Mouse (Mus musculus) frontal cortex, postnatal 10 days (tissue): ENCODE data around the gene Mtss1l.
A peak's percentile ranks its signal among the peaks of the same experiment; 100 is the strongest.

Source experiments
- DNase-seq, 2 experiments: peaks; one replicate each; pipeline ENCODE4 v3.0.0; 2022; ENCODE audit warnings: low spot score in 2 of 2, mixed read lengths in 1 of 2

Mtss1l gene

GRCm38 (mm10) chr8:110706288-110706870 is 14.9 kb upstream of the Mtss1l start:
- no peak for DNase-seq

- no peak for DNase-seq
Measured at GRCm38 (mm10) chr8:110708429-110708828, 12.8 kb upstream of the Mtss1l start.

GRCm38 (mm10) chr8:110710593-110710992 is 10.7 kb upstream of the Mtss1l start:
- no peak for DNase-seq

- no peak for DNase-seq
Measured at GRCm38 (mm10) chr8:110711271-110711934, 9.9 kb upstream of the Mtss1l start.

- DNase-seq = no peak
Measured at GRCm38 (mm10) chr8:110713073-110713472, 8.2 kb upstream of the Mtss1l start.

GRCm38 (mm10) chr8:110714827-110715519 is 6.3 kb upstream of the Mtss1l start:
- DNase-seq = no peak

GRCm38 (mm10) chr8:110716075-110716474 is 5.2 kb upstream of the Mtss1l start:
- DNase-seq = peak; percentile 68 to 80

- no peak for DNase-seq
Measured at GRCm38 (mm10) chr8:110717131-110717530, 4.1 kb upstream of the Mtss1l start.

GRCm38 (mm10) chr8:110718209-110718968 is 2.9 kb upstream of the Mtss1l start:
- no peak for DNase-seq

GRCm38 (mm10) chr8:110718969-110719670 is 2.2 kb upstream of the Mtss1l start:
- DNase-seq = peak in 1 of 2 experiments; percentile 61

- no peak for DNase-seq
Measured at GRCm38 (mm10) chr8:110719898-110720653, 1.2 kb upstream of the Mtss1l start.

GRCm38 (mm10) chr8:110721606-110722413 is 534 bp downstream of the Mtss1l start:
- no peak for DNase-seq

GRCm38 (mm10) chr8:110722414-110723011 is 1.2 kb downstream of the Mtss1l start:
- no peak for DNase-seq

GRCm38 (mm10) chr8:110724493-110724892 is 3.2 kb downstream of the Mtss1l start:
- DNase-seq = no peak

GRCm38 (mm10) chr8:110725084-110725838 is 4.0 kb downstream of the Mtss1l start:
- DNase-seq = peak; percentile 64 to 73

GRCm38 (mm10) chr8:110726893-110727292 is 5.6 kb downstream of the Mtss1l start:
- DNase-seq = peak in 1 of 2 experiments; percentile 76

- DNase-seq = no peak
Measured at GRCm38 (mm10) chr8:110731346-110731859, 10.1 kb downstream of the Mtss1l start.

GRCm38 (mm10) chr8:110733036-110733435 is 11.8 kb downstream of the Mtss1l start:
- DNase-seq = no peak
